Mouse (Mus musculus): ENCODE measurements around the gene Rnase12. TPM values are rescaled to one million over a fixed set of nuclear protein-coding genes. Genes with fewer than 3 reads are reported as not detected.
A peak's percentile ranks its signal among the peaks of the same experiment; 100 is the strongest.

The Rnase12 gene
- polyA plus RNA-seq, 1 experiment from 2014 or later: not detected

- H3K27me3 ChIP-seq (ENCODE audit: low read depth, poor library complexity, severe bottlenecking): no peaks in the 10 kb centered on the region
- peak within 1 kb of the TSS; percentile 80 for H3K4me3 ChIP-seq
- no peaks in the 10 kb centered on the region for H3K9me3 ChIP-seq (replicated peaks)
- H3K36me3 ChIP-seq: no peaks in the 10 kb centered on the region
- DNase-seq (ENCODE audit: low spot score): peak; percentile 70
- peak within 1 kb of the TSS; percentile 86 for H3K27ac ChIP-seq
- H3K4me1 ChIP-seq: no peaks in the 10 kb centered on the region
- 10% methylated on average over 33 of the region's 33 CpGs for WGBS
Observed at GRCm38 (mm10) chr14:51090921-51091900, 33.8 kb upstream of the Rnase12 start, which contains the start of the genes Rnase4 and Ang. Rnase4 (plus strand) TSS chr14:51091077. Ang (plus strand) TSS chr14:51091150.

GRCm38 (mm10) chr14:51090077-51090781, 32.8 kb upstream of the Rnase12 start:
- peak; percentile 89 for DNase-seq (ENCODE audit: low spot score)
- Histone ChIP-seq H3K27ac (peak overlapping the region; percentile 86), H3K4me1 (no peaks in the 10 kb centered on the region), H3K27me3 (ENCODE audit: low read depth, poor library complexity, severe bottlenecking) (no peaks in the 10 kb centered on the region), H3K9me3 (replicated peaks) (no peaks in the 10 kb centered on the region), H3K4me3 (peak overlapping the region; percentile 80), H3K36me3 (no peaks in the 10 kb centered on the region)
- under 1% methylated on average over 27 of the region's 27 CpGs for WGBS

GRCm38 (mm10) chr14:51089674-51090076, 32.2 kb upstream of the Rnase12 start:
- no peaks in the 10 kb centered on the region for H3K27me3 ChIP-seq (ENCODE audit: low read depth, poor library complexity, severe bottlenecking)
- no peaks in the 10 kb centered on the region for H3K36me3 ChIP-seq
- peak overlapping the region; percentile 80 for H3K4me3 ChIP-seq
- DNase-seq (ENCODE audit: low spot score): peak; percentile 46
- H3K27ac ChIP-seq: peak overlapping the region; percentile 86
- WGBS: 0% methylated on average over 15 of the region's 15 CpGs
- no peaks in the 10 kb centered on the region for H3K4me1 ChIP-seq
- H3K9me3 ChIP-seq (replicated peaks): no peaks in the 10 kb centered on the region

- under 1% methylated on average over 34 of the region's 34 CpGs for WGBS
Observed at GRCm38 (mm10) chr14:51088970-51089673, 31.7 kb upstream of the Rnase12 start.

GRCm38 (mm10) chr14:51088166-51088969, 30.9 kb upstream of the Rnase12 start:
- H3K4me3 ChIP-seq: peak overlapping the region; percentile 80
- no peaks in the 10 kb centered on the region for H3K36me3 ChIP-seq
- DNase-seq (ENCODE audit: low spot score): peak; percentile 82
- peaks cover 6% of the 10 kb centered on the region; the same call in 1 of the 2 replicates for H3K4me1 ChIP-seq
- peak overlapping the region; percentile 53; the same call in 1 of the 2 replicates for H3K27ac ChIP-seq
- no peaks in the 10 kb centered on the region for H3K9me3 ChIP-seq (replicated peaks)
- H3K27me3 ChIP-seq (ENCODE audit: low read depth, poor library complexity, severe bottlenecking): no peaks in the 10 kb centered on the region
- WGBS: under 1% methylated on average over 23 of the region's 23 CpGs

More at GRCm38 (mm10) chr14:51088970-51089673, 31.7 kb upstream of the Rnase12 start:
- DNase-seq (ENCODE audit: low spot score): peak; percentile 92
- Histone ChIP-seq H3K4me1 (no peaks in the 10 kb centered on the region), H3K4me3 (peak overlapping the region; percentile 80), H3K27me3 (ENCODE audit: low read depth, poor library complexity, severe bottlenecking) (no peaks in the 10 kb centered on the region), H3K36me3 (no peaks in the 10 kb centered on the region), H3K9me3 (replicated peaks) (no peaks in the 10 kb centered on the region), H3K27ac (peak overlapping the region; percentile 53; the same call in 1 of the 2 replicates)

- DNase-seq (ENCODE audit: low spot score): no peak
- H3K9me3 ChIP-seq (replicated peaks): no peaks in the 10 kb centered on the region
- no peak overlapping the region for H3K27ac ChIP-seq
- peaks cover 11% of the 10 kb centered on the region; the same call in 1 of the 2 replicates for H3K4me1 ChIP-seq
- peak overlapping the region; percentile 80 for H3K4me3 ChIP-seq
- WGBS: 14% methylated on average over 9 of the region's 9 CpGs
- no peaks in the 10 kb centered on the region for H3K36me3 ChIP-seq
- H3K27me3 ChIP-seq (ENCODE audit: low read depth, poor library complexity, severe bottlenecking): no peaks in the 10 kb centered on the region
Observed at GRCm38 (mm10) chr14:51087762-51088161, 30.3 kb upstream of the Rnase12 start.

- DNase-seq (ENCODE audit: low spot score): no peak
Observed at GRCm38 (mm10) chr14:51085911-51086310, 28.4 kb upstream of the Rnase12 start.

GRCm38 (mm10) chr14:51085086-51085485, 27.6 kb upstream of the Rnase12 start:
- no peak overlapping the region for H3K27ac ChIP-seq
- 84% methylated on average over 2 of the region's 2 CpGs for WGBS
- peaks cover 3% of the 10 kb centered on the region; the same call in 1 of the 2 replicates for H3K27me3 ChIP-seq (ENCODE audit: low read depth, poor library complexity, severe bottlenecking)
- H3K4me3 ChIP-seq: no peak overlapping the region
- H3K4me1 ChIP-seq: peaks cover 11% of the 10 kb centered on the region; the same call in 1 of the 2 replicates
- H3K9me3 ChIP-seq (replicated peaks): no peaks in the 10 kb centered on the region
- no peaks in the 10 kb centered on the region for H3K36me3 ChIP-seq
- DNase-seq (ENCODE audit: low spot score): no peak

More at GRCm38 (mm10) chr14:51085911-51086310, 28.4 kb upstream of the Rnase12 start:
- H3K9me3 ChIP-seq (replicated peaks): no peaks in the 10 kb centered on the region
- no peak overlapping the region for H3K4me3 ChIP-seq
- H3K27me3 ChIP-seq (ENCODE audit: low read depth, poor library complexity, severe bottlenecking): peaks cover 3% of the 10 kb centered on the region; the same call in 1 of the 2 replicates
- no peaks in the 10 kb centered on the region for H3K36me3 ChIP-seq
- H3K4me1 ChIP-seq: peaks cover 11% of the 10 kb centered on the region; the same call in 1 of the 2 replicates
- H3K27ac ChIP-seq: no peak overlapping the region
- 81% methylated on average over 4 of the region's 4 CpGs for WGBS

GRCm38 (mm10) chr14:51083805-51084204, 26.3 kb upstream of the Rnase12 start:
- no peak overlapping the region for H3K27ac ChIP-seq
- peak overlapping the region; percentile 63 for H3K4me3 ChIP-seq
- 15% methylated on average over 7 of the region's 7 CpGs for WGBS
- DNase-seq (ENCODE audit: low spot score): no peak
- H3K4me1 ChIP-seq: peaks cover 11% of the 10 kb centered on the region; the same call in 1 of the 2 replicates
- H3K9me3 ChIP-seq (replicated peaks): no peaks in the 10 kb centered on the region
- no peaks in the 10 kb centered on the region for H3K36me3 ChIP-seq
- peaks cover 3% of the 10 kb centered on the region; the same call in 1 of the 2 replicates for H3K27me3 ChIP-seq (ENCODE audit: low read depth, poor library complexity, severe bottlenecking)

- peak overlapping the region; percentile 3; the same call in 1 of the 2 replicates for H3K27ac ChIP-seq
Observed at GRCm38 (mm10) chr14:51082599-51083581, 25.4 kb upstream of the Rnase12 start.

More at GRCm38 (mm10) chr14:51082599-51083581, 25.4 kb upstream of the Rnase12 start:
- H3K27me3 ChIP-seq (ENCODE audit: low read depth, poor library complexity, severe bottlenecking): peaks cover 3% of the 10 kb centered on the region; the same call in 1 of the 2 replicates
- peak overlapping the region; percentile 63 for H3K4me3 ChIP-seq
- WGBS: 3% methylated on average over 40 of the region's 40 CpGs
- peak; percentile 70 for DNase-seq (ENCODE audit: low spot score)
- H3K4me1 ChIP-seq: peaks cover 11% of the 10 kb centered on the region; the same call in 1 of the 2 replicates
- H3K36me3 ChIP-seq: no peaks in the 10 kb centered on the region
- H3K9me3 ChIP-seq (replicated peaks): no peaks in the 10 kb centered on the region

All from limb, embryonic 10.5 days (tissue).